ENCODE assay signal across 8 mouse cellular contexts in the genomic region with DNA sequence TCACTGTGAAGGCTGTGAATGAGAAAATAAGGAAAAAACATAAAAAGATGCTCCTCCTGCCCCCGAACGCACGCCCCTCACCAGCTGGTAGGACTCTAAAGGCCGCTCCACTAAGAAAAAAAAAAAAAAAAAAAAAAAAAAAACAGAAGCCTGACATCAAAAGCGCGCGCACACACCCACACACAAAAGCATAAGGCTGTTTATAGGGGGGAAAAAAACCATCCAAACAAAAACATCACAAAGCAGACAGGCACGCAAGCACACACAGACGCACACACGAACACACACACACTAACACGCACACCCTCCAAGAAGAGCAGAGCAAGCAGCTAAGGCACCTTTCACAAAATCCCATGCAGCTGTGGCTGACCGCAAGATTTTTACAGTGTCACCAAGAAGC. TPM values are rescaled to one million over a fixed set of nuclear protein-coding genes. Genes with fewer than 3 reads are reported as not detected.
A peak's percentile ranks its signal among the peaks of the same experiment; 100 is the strongest.
DNase-seq lines count a peak whose midpoint lies in the region; ATAC-seq and TF ChIP-seq lines count a peak whose summit lies in the region.

No protein-coding gene starts in this region.

- DNase-seq in gastrocnemius, adult 2 months: no peak
- DNase-seq in gastrocnemius, postnatal 14 days: no peak
- no peak for DNase-seq in forebrain, embryonic 11.5 days (ENCODE audit: low spot score)
- no peak for DNase-seq in urinary bladder, postnatal 36 days (ENCODE audit: low spot score in 2 of 2)
- DNase-seq in lung, adult 2 months: no peak
- DNase-seq in kidney, adult 9 months: no peak

- no peak for TF ChIP-seq POLR2A in lung, adult 2 months (IDR thresholded peaks at IDR 0.05; ENCODE audit: borderline replicate concordance, extremely low read depth, low read depth, low read length)

- WGBS in forebrain, embryonic 11.5 days: 22% methylated on average over 8 of the region's 12 CpGs
- WGBS in limb, embryonic 13.5 days: 23% methylated on average over 9 of the region's 12 CpGs
- WGBS in lung, adult 2 months: 27% methylated on average over 12 of the region's 12 CpGs

- H3K36me3 ChIP-seq in E14TG2a.4 (ENCODE audit: insufficient read depth, low read length): no peaks in the 10 kb centered on the region
- H3K36me3 ChIP-seq in forebrain, embryonic 11.5 days (ENCODE audit: control insufficient read depth, insufficient read depth, low read length): no peaks in the 10 kb centered on the region
- no peaks in the 10 kb centered on the region for H3K36me3 ChIP-seq in limb, embryonic 13.5 days

- H3K4me3 ChIP-seq in gastrocnemius, adult 2 months: peak overlapping the region; percentile 32; the same call in 1 of the 2 replicates
- H3K4me3 ChIP-seq in E14TG2a.4 (replicated peaks; ENCODE audit: low read length): peak overlapping the region; percentile 37; the same call in 1 of the 2 replicates
- H3K4me3 ChIP-seq in forebrain, embryonic 11.5 days (ENCODE audit: low read depth, low read length): peak overlapping the region; percentile 24
- peak overlapping the region; percentile 35 for H3K4me3 ChIP-seq in limb, embryonic 13.5 days
- H3K4me3 ChIP-seq in lung, adult 2 months (replicated peaks; ENCODE audit: extremely low read depth, low read depth, low read length): no peak overlapping the region

- H3K4me2 ChIP-seq in forebrain, embryonic 11.5 days (ENCODE audit: low read depth, low read length, severe bottlenecking): peak overlapping the region; percentile 36
- H3K4me2 ChIP-seq in limb, embryonic 13.5 days (replicated peaks): peak overlapping the region; percentile 53

- no peak for ATAC-seq in forebrain, embryonic 11.5 days (replicated peaks; ENCODE audit: low FRiP score)
- no peak for ATAC-seq in limb, embryonic 13.5 days (ENCODE audit: low FRiP score, low read depth)

- H3K4me1 ChIP-seq in E14TG2a.4 (replicated peaks; ENCODE audit: low read depth, low read length): no peaks in the 10 kb centered on the region
- no peaks in the 10 kb centered on the region for H3K4me1 ChIP-seq in forebrain, embryonic 11.5 days (replicated peaks; ENCODE audit: control insufficient read depth, insufficient read depth, low read length)
- no peaks in the 10 kb centered on the region for H3K4me1 ChIP-seq in limb, embryonic 13.5 days
- H3K4me1 ChIP-seq in lung, adult 2 months (ENCODE audit: control insufficient read depth, insufficient read depth, low read length): no peaks in the 10 kb centered on the region

- no peaks in the 10 kb centered on the region for H3K9me3 ChIP-seq in E14TG2a.4 (ENCODE audit: low read length)
- no peaks in the 10 kb centered on the region for H3K9me3 ChIP-seq in forebrain, embryonic 11.5 days (ENCODE audit: control insufficient read depth, low read length)
- H3K9me3 ChIP-seq in limb, embryonic 13.5 days: no peaks in the 10 kb centered on the region

- no peak overlapping the region for H3K9ac ChIP-seq in forebrain, embryonic 11.5 days (ENCODE audit: low read length)
- H3K9ac ChIP-seq in limb, embryonic 13.5 days: 0 out of 2 replicates have a peak overlapping the region, but pooled peaks have one; percentile 31

- no peaks in the 10 kb centered on the region for H3K27me3 ChIP-seq in E14TG2a.4 (ENCODE audit: insufficient read depth, low read length)
- H3K27me3 ChIP-seq in forebrain, embryonic 11.5 days (ENCODE audit: control insufficient read depth, insufficient read depth, low read length): no peaks in the 10 kb centered on the region
- no peaks in the 10 kb centered on the region for H3K27me3 ChIP-seq in limb, embryonic 13.5 days

- TF ChIP-seq CTCF in gastrocnemius, adult 2 months (IDR thresholded peaks at IDR 0.05): no peak
- TF ChIP-seq CTCF in E14TG2a.4 (conservative IDR thresholded peaks at IDR 0.05; ENCODE audit: low read length): no peak
- no peak for TF ChIP-seq CTCF in lung, adult 2 months (IDR thresholded peaks at IDR 0.05; ENCODE audit: insufficient read depth, low read length)

- intact Hi-C loops in gastrocnemius, adult 2 months (cut with DNase I): no loop called here
- intact Hi-C loops in gastrocnemius, postnatal 14 days (cut with DNase I; ENCODE audit: low total_unique reads): no loop called here

- no peak overlapping the region for H3K27ac ChIP-seq in gastrocnemius, adult 2 months
- no peak overlapping the region for H3K27ac ChIP-seq in forebrain, embryonic 11.5 days (ENCODE audit: low read depth, low read length)
- no peak overlapping the region for H3K27ac ChIP-seq in limb, embryonic 13.5 days

RNA-seq across cellular contexts. Expression of gene Nudt10, which starts 1.1 kb away (rescaled TPM):
- total RNA-seq in gastrocnemius, adult 2 months (2021): under 1 TPM; 0.71 to 0.73 TPM
- total RNA-seq in gastrocnemius, postnatal 14 days (2021): under 1 TPM; 0.64 to 0.95 TPM
- 25.2 and 29.8 TPM in 2 replicates for polyA plus RNA-seq in forebrain, embryonic 11.5 days (2014; fragmentation: Nextera tagmentation; extraction: Ambion mirVana)
- 5.0 and 7.3 TPM in 2 replicates for polyA plus RNA-seq in limb, embryonic 13.5 days (2015; fragmentation: Nextera tagmentation; extraction: Ambion mirVana)
- 0.44 and 0.54 TPM in 2 replicates for polyA plus RNA-seq in lung, adult 2 months (2012; rRNA removed)
